Mouse (Mus musculus) cerebellum, adult 9-11 months (tissue): ENCODE results near the gene Rhbdl3.
"Not testable (repeated sequence)": the region's sequence is repeated elsewhere in the genome, so short reads cannot be mapped to it uniquely, and the experiment has no call there.

ENCODE experiments used
- DNase-seq: peaks from one replicate; pipeline ENCODE4 v3.0.0; 2022

The Rhbdl3 gene

DNA sequence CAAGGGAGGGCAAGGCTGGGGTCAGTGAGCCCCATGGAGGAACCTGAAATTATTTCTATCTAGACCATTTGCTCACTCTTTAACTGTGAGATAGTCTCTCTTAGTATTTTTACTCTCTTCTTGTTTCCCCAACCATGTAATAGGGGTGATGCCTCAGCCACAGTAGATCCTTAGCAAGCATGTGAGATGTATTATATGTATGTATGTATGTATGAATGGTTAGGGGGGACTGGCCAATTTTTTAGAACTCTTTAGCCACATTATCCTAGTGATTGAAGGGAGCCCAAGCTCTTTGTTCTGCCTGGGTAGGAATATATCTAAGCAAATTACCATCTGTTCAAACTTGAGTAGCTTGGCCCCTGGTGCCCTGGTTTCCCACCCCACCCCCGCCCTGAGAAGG is 12.8 kb downstream of the Rhbdl3 start:
- no peak for DNase-seq

DNA sequence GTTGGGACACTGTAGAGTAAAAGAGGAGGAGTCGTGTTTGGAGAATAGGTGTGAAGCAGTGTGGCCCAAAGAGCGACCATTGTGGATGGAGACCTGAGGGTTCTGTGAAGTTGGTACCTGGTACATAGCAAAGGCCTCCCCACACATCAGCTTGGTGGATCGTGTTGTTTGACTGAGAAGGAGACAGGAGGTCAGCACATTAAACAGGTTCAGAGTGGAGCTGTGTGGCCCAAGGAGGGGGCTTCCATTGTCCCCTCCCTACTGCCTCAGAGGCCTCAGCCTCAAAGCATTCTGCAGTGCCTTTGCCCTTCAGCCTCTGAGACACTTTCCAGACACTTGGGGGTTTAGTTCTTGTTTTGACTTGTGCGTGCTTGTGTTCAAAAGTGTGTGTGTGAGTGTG is 13.2 kb downstream of the Rhbdl3 start:
- no peak for DNase-seq

DNA sequence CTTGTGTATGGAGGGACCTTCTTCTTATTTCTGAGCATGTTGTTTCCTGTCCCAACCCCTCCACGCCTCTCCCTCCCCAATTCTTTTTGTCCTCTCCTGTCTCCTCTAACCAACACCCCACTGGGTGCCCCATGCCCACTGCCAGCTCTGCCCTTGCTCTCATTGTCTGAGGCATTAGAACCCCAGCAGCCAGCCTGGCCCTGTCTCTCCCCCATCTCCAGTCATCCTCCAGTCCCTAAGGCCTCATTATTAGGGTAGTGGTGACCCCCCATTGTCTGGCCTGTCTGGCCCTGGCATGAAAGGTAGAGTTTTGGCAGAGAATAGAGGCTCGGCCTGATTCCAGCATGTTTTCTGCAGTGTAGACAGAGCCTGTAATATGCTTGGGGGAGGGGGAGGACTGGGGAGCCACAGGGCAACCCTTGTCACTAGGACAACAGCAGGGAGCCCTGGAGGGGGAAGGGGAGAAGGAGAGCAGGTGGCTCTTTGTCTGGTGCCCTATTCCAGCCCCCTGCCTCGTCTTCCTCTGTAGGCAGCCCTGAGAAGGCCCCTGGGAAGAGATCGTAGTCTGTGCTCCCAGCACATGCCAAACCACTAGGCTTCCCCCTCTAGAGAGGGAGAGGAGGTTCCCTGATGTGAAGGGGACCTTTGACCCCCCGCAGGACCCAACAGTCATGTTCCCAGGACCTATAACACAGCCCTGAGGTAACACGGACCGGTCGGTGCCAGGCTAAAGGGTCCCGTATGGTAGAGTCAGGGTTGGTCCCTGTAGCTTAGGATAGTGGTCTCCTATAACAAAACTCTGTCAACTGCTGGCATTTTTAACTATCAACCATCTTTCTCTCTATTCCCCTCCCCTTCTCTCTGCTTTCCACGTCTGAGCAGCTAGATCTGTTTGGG is 15.3 kb downstream of the Rhbdl3 start:
- peak; percentile 44 for DNase-seq

DNA sequence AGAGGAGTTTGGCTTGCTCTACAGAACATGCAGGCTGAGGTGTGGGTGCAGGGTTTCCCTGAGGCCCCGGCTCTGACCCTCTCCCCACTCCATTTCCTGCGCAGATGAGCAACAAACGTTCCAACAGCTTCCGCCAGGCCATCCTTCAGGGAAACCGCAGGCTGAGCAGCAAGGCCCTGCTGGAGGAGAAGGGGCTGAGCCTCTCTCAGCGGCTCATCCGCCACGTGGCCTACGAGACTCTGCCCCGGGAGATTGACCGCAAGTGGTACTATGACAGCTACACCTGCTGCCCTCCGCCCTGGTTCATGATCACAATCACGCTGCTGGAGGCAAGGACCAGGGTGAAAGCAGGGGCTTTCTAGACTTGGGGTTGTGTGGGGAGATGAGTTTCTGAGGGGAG is 22.5 kb downstream of the Rhbdl3 start:
- DNase-seq = no peak

DNA sequence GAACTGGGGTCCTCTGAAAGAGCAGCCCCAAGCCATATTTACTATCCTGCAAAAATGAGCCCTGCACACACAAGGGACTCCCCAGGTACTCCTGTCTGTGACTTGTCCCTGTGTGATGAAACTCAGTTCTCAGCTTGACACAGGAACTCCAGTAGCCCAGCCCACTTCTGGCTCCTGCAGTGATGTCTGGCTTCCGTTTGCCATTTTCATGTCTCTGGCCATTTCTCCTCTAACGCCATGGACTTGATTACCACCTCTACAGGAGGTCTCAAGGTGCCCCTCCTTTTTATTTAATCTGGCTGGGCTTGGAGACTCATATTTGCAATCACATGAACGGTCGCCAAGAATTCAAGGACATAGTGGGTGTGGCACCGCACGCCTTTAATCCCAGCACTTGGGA is 23.9 kb downstream of the Rhbdl3 start:
- no peak for DNase-seq

DNA sequence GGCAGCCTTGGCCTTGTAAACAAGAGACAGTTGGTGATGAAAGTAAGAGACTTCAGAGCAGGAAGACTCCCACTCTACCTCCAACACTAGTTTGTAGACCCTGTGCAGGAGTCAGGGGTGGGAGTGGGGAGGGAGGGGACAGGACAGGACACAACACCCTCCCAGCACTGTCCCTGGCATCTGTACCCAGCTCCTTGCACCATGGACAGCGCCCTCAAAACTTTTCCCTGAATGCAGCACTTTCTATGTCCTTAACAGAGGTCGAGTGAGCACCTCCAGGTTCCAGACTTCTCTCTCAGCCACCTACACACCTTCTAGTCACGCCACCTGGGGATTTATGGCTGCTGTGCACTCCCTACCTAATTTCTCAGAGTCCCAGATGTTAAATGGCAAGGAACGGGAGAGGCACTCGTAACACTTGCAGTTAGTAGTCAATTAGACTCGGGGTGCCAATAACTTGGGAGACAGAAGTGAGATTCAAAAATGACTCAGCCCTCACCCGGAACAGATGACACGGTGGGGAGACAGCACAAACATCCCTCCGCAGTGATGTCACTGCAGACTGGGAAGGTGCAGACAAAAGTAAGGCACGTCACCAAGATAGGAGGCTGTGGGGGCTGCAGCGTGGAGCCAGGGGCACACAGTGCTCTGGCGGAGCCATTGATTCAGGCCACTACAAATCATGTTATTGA is 32.1 kb downstream of the Rhbdl3 start:
- DNase-seq = no peak

DNA sequence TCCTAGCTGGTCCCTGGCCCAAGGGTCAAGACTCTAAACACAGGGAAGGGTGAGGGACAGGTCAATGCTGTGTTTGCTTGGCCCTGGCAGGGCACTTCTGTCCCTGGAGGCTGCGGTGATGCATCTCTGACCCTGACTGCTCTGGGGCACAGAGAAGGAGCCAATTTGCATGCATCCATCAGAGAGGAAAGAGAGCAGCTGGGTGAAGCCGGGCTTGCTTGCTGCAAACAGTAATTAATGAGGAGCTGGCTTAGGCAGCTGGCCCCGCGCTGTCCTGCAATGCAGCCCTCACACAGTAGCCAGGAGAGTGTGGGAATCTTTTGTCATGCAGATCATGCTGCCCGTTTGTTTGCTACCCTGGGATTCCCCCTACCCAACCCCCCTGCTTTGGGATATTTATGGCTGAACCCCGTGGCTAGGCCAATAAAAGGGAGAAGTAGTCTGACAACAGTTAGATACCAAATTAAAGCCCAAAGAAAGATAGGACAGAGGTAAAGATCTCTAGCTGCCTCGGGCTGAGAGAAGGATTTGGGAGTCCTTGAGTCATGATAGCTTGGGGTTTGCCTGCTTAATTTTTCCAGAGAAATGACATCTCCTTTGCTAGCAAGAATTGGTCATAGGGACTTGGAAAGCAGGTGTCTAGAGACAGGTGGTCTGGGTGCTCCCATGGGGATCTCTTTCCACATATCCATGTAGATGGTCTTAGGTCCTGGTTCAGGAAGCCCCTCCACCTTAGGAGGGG is 35.1 kb downstream of the Rhbdl3 start:
- no peak for DNase-seq

DNA sequence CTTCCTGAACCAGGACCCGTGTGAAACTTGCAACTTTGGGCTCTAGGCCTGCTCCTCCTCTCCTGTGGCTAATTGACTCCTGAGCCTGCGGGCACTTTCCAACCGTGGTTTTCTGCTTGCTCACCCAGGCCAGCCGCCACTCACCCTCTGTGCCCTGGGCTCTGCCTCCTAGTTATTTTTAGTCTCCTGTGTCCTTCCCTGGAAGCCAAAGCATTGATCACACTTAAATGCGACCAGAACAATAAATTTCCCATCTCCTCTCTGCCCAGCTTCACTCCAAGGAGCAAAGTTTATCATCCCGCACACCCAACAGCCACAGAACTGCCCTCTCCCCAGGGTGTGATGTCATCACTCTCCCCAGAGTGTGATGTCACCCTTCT is 35.6 kb downstream of the Rhbdl3 start:
- DNase-seq = no peak

DNA sequence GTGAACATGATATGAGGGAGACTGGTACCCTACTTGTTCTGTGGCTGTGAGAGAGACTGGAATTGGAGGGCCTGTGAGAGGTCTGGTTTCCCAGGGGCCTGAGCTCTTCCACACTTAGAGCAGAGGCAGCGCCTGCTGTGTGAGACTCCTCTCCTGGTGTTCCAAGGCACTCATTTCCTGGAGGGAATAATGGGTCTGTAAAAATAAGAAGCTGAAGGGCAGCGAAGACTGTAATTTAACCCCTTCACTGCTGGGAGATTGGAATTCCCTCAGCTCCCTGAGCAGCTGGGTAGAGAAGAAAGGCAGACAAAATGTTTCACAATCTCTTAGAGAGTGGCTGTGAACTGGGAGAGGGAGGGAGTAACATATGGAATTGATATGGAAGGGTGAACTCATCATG is 41.8 kb downstream of the Rhbdl3 start:
- DNase-seq = no peak

DNA sequence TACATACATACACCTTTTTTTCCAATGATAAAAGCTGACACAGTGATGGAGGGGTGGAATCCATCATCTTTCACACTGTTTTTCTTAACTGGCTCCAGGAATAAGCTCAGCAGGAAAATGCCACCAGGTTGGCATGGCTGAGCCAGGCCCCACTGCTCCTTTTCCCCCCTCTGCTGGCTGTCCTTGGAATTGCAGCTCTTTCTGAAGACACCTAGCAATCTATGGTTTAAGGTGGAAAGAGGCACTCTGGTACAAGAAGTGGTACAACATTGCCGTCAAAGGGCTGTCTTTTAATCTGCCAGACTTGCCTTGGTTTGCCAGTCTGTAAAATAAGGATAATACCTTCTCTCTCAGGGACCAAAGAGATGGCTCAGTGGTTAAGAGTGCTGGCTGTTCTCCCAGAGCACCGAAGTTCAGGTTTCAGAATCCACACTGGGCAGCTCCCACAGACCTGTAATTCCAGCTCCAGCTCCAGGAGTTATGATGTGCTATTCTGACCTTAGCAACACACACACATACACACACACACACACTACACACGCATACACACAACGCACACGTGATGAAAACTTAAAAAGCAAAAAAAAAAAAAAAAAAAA is 51.2 kb downstream of the Rhbdl3 start:
- peak; percentile 76 for DNase-seq

DNA sequence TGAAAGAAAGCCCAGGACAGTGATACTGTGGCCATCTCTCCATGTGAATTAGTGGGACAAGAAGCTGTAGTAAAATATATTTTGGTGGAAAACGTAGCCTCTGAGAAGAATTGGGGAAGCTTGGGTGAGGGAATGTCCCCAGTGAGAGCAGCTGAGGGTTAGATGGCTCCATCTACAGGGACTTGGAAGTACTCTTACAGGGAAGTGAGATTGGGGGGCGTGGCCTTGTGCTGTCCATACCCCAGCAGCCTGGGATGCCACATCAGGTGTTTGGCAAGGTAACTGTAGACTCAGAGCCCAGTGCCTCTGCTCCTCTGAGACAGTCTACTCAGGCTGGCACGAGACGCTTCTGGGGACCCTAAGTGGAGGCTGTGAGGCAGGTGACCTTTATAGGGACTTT is 54.1 kb downstream of the Rhbdl3 start:
- no peak for DNase-seq

DNA sequence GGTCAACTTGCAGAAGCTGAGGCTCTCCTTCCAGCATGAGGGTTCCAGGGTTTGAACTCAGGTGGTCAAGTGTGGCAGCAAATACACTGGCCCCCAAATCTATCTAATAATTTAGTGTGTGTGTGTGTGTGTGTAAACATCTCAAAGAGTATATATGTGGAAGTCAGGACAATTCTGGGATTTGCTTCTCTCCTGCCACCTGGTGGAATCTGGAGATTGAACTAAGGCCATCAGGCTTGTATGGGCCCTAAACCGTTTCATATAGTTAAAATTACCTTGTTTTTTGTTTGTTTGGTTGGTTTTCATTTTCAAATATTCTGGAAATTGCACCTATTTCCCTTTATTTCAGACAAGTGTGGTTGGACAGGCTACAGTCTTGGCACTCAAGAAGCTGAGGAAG is 68.2 kb downstream of the Rhbdl3 start:
- no peak for DNase-seq

DNA sequence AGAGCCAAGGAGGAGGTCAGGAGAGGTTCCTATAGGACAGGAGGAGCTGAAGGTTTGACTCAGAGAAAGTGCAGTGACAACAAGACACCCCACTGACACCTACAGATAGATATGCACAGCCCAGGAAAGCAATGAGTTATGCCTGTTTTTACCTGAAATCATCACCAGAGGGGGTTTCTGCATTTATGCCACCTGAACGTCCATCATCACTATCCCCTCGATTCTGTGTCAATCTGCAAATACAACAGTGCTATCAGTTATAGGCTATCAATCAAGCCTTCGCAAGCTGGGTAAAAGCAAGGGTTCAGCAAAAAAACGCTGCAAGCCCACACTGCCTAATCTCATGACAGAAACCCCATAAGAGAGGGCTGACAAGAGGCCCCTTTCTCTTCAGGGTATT is 75.9 kb downstream of the Rhbdl3 start:
- DNase-seq = no peak

DNA sequence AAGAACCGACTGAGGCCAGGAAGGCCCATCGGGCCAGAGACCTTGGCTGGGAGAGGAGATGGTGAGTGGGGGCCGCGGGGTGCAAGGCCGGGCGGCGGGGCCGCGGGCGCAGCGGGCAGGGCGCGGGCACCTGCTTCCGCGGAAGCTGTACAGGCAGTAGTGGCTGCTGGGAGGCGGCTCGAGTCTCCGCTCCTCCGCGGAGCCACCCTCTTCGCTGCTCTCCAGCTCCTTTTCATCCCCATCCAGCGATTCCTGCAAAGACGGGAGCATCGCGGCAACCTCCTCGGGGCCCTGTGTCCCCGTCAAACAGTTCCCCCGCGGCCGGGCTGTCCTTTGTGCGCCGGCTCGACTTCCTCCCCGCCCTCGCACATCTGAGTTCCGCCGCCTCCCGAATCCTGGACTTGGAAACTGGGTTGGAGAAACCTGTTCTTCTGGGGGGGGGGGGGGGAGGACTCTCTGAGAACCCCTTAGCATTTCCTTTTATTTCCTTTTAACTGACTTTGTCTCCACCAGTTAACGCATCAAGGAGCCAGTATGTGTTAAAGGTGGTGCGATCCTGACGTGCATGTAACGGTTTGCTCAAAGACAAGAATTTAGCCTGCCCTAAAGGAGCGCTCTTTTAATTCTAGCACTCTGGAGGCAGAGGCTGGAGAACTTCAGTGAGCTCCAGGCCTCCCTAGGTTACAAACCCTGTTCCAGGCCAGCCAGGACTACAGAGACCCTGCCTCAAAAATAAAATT is 77.2 kb downstream of the Rhbdl3 start, which contains the start of gene 5730455P16Rik:
Gene 5730455P16Rik (minus strand): TSS at position 323 of the 740 bp plus-strand sequence.
- DNase-seq = peak; percentile 83

DNA sequence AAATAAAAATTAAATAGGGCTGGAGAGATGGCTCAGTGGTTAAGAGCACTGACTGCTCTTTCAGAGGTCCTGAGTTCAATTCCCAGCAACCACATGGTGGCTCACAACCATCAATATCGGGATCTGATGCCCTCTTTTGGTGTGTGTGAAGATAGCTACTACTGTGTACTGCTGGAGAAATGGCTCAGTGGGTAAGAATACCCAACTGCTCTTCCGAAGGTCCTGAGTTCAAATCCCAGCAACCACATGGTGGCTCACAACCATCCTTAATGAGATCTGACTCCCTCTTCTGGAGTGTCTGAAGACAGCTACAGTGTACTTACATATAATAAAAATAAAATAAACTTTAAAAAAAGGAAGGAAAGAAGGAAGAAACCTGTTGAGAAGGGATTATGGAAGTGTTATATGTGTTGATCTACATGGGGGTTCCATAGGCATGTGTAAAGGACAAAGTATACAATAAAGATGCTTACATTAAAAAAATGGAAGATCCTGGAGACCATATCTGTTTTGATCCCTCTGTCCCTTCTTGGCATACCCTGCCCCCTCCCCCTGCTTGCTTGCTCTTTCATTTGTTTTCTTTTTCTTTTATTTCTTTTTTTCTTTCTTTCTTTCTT is 77.8 kb downstream of the Rhbdl3 start:
- DNase-seq = not testable (repeated sequence)

DNA sequence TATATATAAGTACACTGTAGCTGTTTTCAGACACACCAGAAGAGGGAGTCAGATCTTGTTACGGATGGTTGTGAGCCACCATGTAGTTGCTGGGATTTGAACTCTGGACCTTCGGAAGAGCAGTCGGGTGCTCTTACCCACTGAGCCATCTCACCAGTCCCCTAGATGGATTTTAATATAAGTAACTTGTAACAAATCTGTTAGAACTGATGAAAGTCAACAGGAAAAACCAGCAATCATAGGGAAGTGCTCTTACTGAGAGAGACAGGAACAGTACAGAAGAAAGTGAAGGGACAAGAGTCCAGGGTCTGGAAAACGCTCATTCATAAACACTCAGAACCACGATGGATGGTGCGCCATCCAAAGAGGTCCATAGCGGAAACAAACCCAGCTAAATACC is 78.5 kb downstream of the Rhbdl3 start:
- DNase-seq = not testable (repeated sequence)

DNA sequence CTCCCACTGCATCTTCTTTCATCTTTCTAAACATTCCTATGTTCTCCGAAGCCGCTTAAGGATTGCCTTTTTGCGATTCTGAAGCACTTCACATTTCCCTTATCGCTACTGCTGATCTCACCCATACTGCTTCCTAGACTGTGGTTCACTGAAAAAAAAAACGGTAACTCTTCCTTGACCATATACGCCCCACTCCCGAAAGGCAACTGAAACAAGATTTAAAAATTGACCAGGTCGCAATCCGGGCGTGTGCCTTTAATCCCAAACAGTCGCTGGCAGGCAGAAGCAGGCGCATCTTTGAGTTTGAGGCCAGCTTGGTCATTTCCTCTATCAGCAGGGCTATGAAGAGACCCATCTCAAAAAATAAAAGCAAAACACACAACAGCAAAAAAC is 81.9 kb downstream of the Rhbdl3 start:
- no peak for DNase-seq

DNA sequence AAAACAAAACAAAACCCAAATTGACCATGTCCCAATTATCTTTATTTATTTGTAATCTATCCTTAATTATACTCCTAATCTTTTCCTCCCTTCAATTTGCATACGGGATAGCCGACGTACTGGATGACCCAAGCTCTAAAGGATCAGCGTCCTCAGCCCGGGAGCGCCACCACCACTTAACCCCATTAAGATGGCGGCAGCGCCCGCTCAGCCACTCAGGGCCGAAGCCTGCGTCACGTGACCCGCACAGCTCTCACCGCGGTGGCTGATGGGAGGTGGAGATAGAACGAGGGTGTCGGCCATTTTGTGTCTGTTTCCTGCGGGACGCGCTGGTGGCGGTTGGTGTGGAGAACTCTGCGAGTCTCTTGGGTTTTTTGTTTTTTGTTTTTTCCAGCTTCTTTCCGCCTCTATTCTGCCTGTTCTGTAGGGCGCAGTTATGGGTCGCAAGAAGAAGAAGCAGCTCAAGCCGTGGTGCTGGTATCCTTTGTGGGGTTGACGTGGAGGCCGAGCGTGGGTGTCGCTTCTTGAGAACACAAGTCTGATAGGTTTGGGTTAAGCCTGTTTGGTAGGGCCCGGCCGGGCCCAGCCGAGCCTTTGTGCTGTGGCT is 82.4 kb downstream of the Rhbdl3 start, which contains the start of gene Zfp207:
Gene Zfp207 (plus strand): TSS at position 261 of the 607 bp plus-strand sequence.
- DNase-seq = peak; percentile 96

DNA sequence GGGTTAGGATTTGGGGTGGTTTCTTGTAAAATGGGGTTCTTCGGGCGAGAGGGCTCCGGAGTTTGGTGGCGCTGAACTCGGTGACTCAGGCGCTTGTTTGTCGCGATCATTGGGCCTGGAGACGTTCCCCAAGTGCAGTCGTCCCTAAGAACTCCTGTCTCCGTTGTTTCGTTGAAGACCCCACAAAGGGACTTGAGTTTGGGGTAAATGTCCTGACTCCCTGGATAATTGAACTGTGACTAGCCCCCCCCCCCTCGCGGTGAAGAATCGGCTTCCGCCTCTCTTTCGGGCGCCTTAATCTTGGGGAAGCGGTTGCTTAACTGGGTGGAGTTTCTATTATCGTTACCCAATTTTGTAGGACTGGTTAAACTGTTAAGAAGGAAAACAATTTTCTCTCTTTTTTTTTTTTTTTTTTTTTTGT is 82.9 kb downstream of the Rhbdl3 start:
- no peak for DNase-seq

DNA sequence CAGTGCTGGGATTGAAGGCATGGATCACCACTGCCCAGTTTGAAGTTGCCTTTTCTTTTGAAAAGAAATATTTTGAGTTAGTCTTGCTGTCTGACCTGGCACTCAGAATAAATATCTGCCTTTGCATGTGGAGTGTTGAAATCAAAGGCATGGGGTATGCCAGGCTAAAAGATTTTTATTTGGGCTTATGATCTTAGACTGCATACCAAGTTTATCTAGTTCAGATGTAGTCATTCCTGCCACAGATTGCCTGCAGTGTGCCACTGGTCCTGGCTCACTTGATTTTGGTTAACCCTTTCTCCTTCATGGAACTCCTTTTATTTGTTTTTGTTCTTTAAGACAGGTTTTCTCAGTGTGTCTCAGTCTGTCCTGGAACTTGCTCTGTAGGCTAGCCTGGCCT is 83.7 kb downstream of the Rhbdl3 start:
- no peak for DNase-seq

DNA sequence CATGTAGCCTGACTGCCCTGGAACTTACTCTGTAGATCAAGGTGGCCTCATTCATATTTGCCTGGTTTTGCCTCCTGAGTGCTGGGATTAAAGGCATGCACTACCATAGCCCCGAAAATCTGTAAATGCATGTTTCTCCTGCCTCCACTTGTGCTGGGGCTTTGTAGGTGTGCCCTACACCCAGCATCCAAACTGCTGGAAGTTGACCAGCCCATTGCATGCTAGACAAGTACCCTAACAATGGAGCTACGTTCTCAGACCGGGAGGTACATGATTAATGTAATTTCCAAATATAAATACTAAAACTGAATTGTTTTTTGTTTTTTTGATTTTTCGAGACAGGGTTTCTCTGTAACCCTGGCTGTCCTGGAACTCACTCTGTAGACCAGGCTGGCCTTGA is 84.3 kb downstream of the Rhbdl3 start:
- no peak for DNase-seq
